Mouse (Mus musculus) gastrocnemius, adult 2 months (tissue): ENCODE data around the gene Prim2. TPM values are rescaled to one million over a fixed set of nuclear protein-coding genes. Genes with fewer than 3 reads are reported as not detected.

Source experiments
- DNase-seq: peaks from one replicate; pipeline ENCODE4 v3.0.0; 2022
- H3K27ac ChIP-seq: fragments of 200-600 bp; 2 replicates; pipeline ENCODE4 v1.8.1; 2022; ENCODE audit warnings: mild to moderate bottlenecking
- H3K4me3 ChIP-seq: fragments of 200-600 bp; 2 replicates; pipeline ENCODE4 v1.8.1; 2022; ENCODE audit warnings: mild to moderate bottlenecking, moderate library complexity
- CTCF ChIP-seq: fragments of 200-600 bp; IDR thresholded peaks from 2 replicates; pipeline ENCODE4 v1.8.1; 2022; ENCODE audit warnings: antibody characterized with exemption, mild to moderate bottlenecking, moderate library complexity
- intact Hi-C: fragments of 180-260 bp; cut with DNase I; formaldehyde crosslinking; loops from one replicate; pipeline ENCODE4 v1.15.1; 2025
- total RNA-seq, 2 experiments: library from RNA; stranded (reverse); gene quantifications; 2 replicates each; pipeline ENCODE4 v1.2.3; 2021

Prim2 gene
- total RNA-seq, 2 experiments from 2014 or later = 1.2 to 1.3 TPM

GRCm38 (mm10) chr1:33591997-33592608, 77.5 kb downstream of the Prim2 start:
- Histone ChIP-seq H3K27ac (no peak overlapping the region), H3K4me3 (no peak overlapping the region)
- DNase-seq = no peak
- intact Hi-C loops = no loop called here
- no peak for TF ChIP-seq CTCF

- TF ChIP-seq CTCF = no peak
- no peak for DNase-seq
- intact Hi-C loops = no loop called here
- Histone ChIP-seq H3K4me3 (no peak overlapping the region), H3K27ac (no peak overlapping the region)
Observed at GRCm38 (mm10) chr1:33590556-33591411, 78.8 kb downstream of the Prim2 start.

GRCm38 (mm10) chr1:33589531-33589930, 80.1 kb downstream of the Prim2 start:
- DNase-seq = no peak
- Histone ChIP-seq H3K4me3 (no peak overlapping the region), H3K27ac (no peak overlapping the region)
- intact Hi-C loops = no loop called here
- TF ChIP-seq CTCF = no peak

- intact Hi-C loops = no loop called here
- no peak overlapping the region for H3K4me3 ChIP-seq
Observed at GRCm38 (mm10) chr1:33588557-33588956, 81.0 kb downstream of the Prim2 start.

GRCm38 (mm10) chr1:33584590-33584978, 85.0 kb downstream of the Prim2 start:
- DNase-seq = no peak
- no peak for TF ChIP-seq CTCF
- H3K27ac ChIP-seq = no peak overlapping the region
- H3K4me3 ChIP-seq = no peak overlapping the region
- intact Hi-C loops = no loop called here

More at GRCm38 (mm10) chr1:33588557-33588956, 81.0 kb downstream of the Prim2 start:
- no peak for DNase-seq
- no peak overlapping the region for H3K27ac ChIP-seq
- no peak for TF ChIP-seq CTCF

- Histone ChIP-seq H3K27ac (no peak overlapping the region), H3K4me3 (no peak overlapping the region)
- TF ChIP-seq CTCF = no peak
- DNase-seq = no peak
- intact Hi-C loops = no loop called here
Observed at GRCm38 (mm10) chr1:33583817-33584589, 85.6 kb downstream of the Prim2 start.

- TF ChIP-seq CTCF = no peak
- Histone ChIP-seq H3K27ac (no peak overlapping the region), H3K4me3 (no peak overlapping the region)
- intact Hi-C loops = no loop called here
- DNase-seq = no peak
Observed at GRCm38 (mm10) chr1:33578593-33578992, 91.0 kb downstream of the Prim2 start.

- DNase-seq = no peak
- intact Hi-C loops = no loop called here
- Histone ChIP-seq H3K4me3 (no peak overlapping the region), H3K27ac (no peak overlapping the region)
- TF ChIP-seq CTCF = no peak
Observed at GRCm38 (mm10) chr1:33574459-33574858, 95.1 kb downstream of the Prim2 start.

- no peak overlapping the region for H3K27ac ChIP-seq
Observed at GRCm38 (mm10) chr1:33565764-33566401, 103.7 kb downstream of the Prim2 start.

GRCm38 (mm10) chr1:33564032-33564431, 105.6 kb downstream of the Prim2 start:
- no peak overlapping the region for H3K27ac ChIP-seq

More at GRCm38 (mm10) chr1:33565764-33566401, 103.7 kb downstream of the Prim2 start:
- H3K4me3 ChIP-seq = no peak overlapping the region
- TF ChIP-seq CTCF = no peak
- no peak for DNase-seq
- intact Hi-C loops = no loop called here

GRCm38 (mm10) chr1:33563611-33564010, 106.0 kb downstream of the Prim2 start:
- DNase-seq = no peak
- H3K4me3 ChIP-seq = no peak overlapping the region
- TF ChIP-seq CTCF = no peak
- intact Hi-C loops = no loop called here
- no peak overlapping the region for H3K27ac ChIP-seq

More at GRCm38 (mm10) chr1:33564032-33564431, 105.6 kb downstream of the Prim2 start:
- intact Hi-C loops = no loop called here
- no peak for DNase-seq
- H3K4me3 ChIP-seq = no peak overlapping the region
- no peak for TF ChIP-seq CTCF

- DNase-seq = no peak
- no peak overlapping the region for H3K4me3 ChIP-seq
- no peak overlapping the region for H3K27ac ChIP-seq
- no peak for TF ChIP-seq CTCF
- intact Hi-C loops = no loop called here
Observed at GRCm38 (mm10) chr1:33556638-33557037, 113.0 kb downstream of the Prim2 start.
